10 mouse cellular contexts compared by ENCODE assay signal in genomic region chr1:163443832-163444231, GRCm38 (mm10). TPM values are rescaled to one million over a fixed set of nuclear protein-coding genes. Genes with fewer than 3 reads are reported as not detected.
DNase-seq lines count a peak whose midpoint lies in the region; ATAC-seq and TF ChIP-seq lines count a peak whose summit lies in the region.
"Had no signal": no experiment of that assay in that cellular context is flagged by ENCODE, and none has a peak within 500 bp of the region (broad histone marks: within the 10 kb centered on the region; RNA-seq: fewer than 3 reads in every experiment).

No protein-coding gene starts in this region.

- 7% methylated on average over 3 of the region's 3 CpGs for WGBS in liver, postnatal 0 days (ENCODE audit: insufficient replicate concordance)

- H3K4me3 ChIP-seq in MEL (ENCODE audit: control insufficient read depth in 1 of 2, insufficient read depth in 1 of 2, low read depth in 2 of 2, low read length in 2 of 2), result peak overlapping the region in 1 of 2 experiments; percentile 8; a peak in 1 of 4 replicates
- no peak overlapping the region for H3K4me3 ChIP-seq in liver, postnatal 0 days (ENCODE audit: low read depth, low read length)
- H3K4me3 ChIP-seq: embryonic facial prominence, embryonic 13.5 days; midbrain, embryonic 13.5 days had no signal

- no peaks in the 10 kb centered on the region for H3K79me2 ChIP-seq in MEL (ENCODE audit: control insufficient read depth, insufficient read depth, low read length, poor library complexity)

- peaks cover 14 to 20% of the 10 kb centered on the region in 2 experiments for H3K4me1 ChIP-seq in MEL (ENCODE audit: control insufficient read depth in 1 of 2, insufficient read depth in 2 of 2, low read length in 2 of 2)
- no peaks in the 10 kb centered on the region for H3K4me1 ChIP-seq in liver, postnatal 0 days (ENCODE audit: insufficient read depth)
- H3K4me1 ChIP-seq: midbrain, embryonic 13.5 days had no signal

- TF ChIP-seq CTCF in MEL (IDR thresholded peaks at IDR 0.05 in 2 of 3, conservative IDR thresholded peaks at IDR 0.05 in 1 of 3; ENCODE audit: control insufficient read depth in 1 of 3, insufficient read depth in 1 of 3, low read depth in 2 of 3, low read length in 3 of 3, poor library complexity in 1 of 3, severe bottlenecking in 1 of 3), result no peak
- no peak for TF ChIP-seq CTCF in liver, postnatal 0 days (IDR thresholded peaks at IDR 0.05; ENCODE audit: low read depth)

- peaks cover 0 to 27% of the 10 kb centered on the region in 2 experiments; a peak in 2 of 4 replicates for H3K36me3 ChIP-seq in MEL (ENCODE audit: control insufficient read depth in 1 of 2, insufficient read depth in 2 of 2, low read length in 2 of 2)
- H3K36me3 ChIP-seq in liver, postnatal 0 days (replicated peaks; ENCODE audit: insufficient read depth, low read length), result no peaks in the 10 kb centered on the region
- H3K36me3 ChIP-seq: embryonic facial prominence, embryonic 13.5 days; midbrain, embryonic 13.5 days had no signal

- TF ChIP-seq POLR2A in MEL (IDR thresholded peaks at IDR 0.05; ENCODE audit: control insufficient read depth in 1 of 2, insufficient read depth in 1 of 2, low read depth in 1 of 2, low read length in 2 of 2, poor library complexity in 1 of 2), result no peak

- H3K4me2 ChIP-seq in liver, postnatal 0 days (ENCODE audit: low read depth, low read length), result no peak overlapping the region
- H3K4me2 ChIP-seq: embryonic facial prominence, embryonic 13.5 days; midbrain, embryonic 13.5 days had no signal

- H3K27me3 ChIP-seq in MEL (ENCODE audit: control insufficient read depth in 1 of 2, insufficient read depth in 2 of 2, low read length in 2 of 2), result no peaks in the 10 kb centered on the region
- H3K27me3 ChIP-seq in liver, postnatal 0 days (ENCODE audit: insufficient read depth, low read length), result no peaks in the 10 kb centered on the region
- H3K27me3 ChIP-seq: embryonic facial prominence, embryonic 13.5 days; midbrain, embryonic 13.5 days had no signal

- peak overlapping the region; percentile 48 for H3K27ac ChIP-seq in MEL (ENCODE audit: control insufficient read depth, low read depth, low read length)
- H3K27ac ChIP-seq in liver, postnatal 0 days (ENCODE audit: low read depth), result no peak overlapping the region
- H3K27ac ChIP-seq: embryonic facial prominence, embryonic 13.5 days; midbrain, embryonic 13.5 days had no signal

- peak; percentile 63 to 76 for TF ChIP-seq EP300 in MEL (IDR thresholded peaks at IDR 0.05; ENCODE audit: low read depth in 1 of 2, low read length in 2 of 2)
- no peak for TF ChIP-seq EP300 in liver, postnatal 0 days (IDR thresholded peaks at IDR 0.05; ENCODE audit: low read depth)

- no peaks in the 10 kb centered on the region for H3K9me3 ChIP-seq in MEL (replicated peaks; ENCODE audit: insufficient read depth, low read length)
- H3K9me3 ChIP-seq in liver, postnatal 0 days (ENCODE audit: low read length), result no peaks in the 10 kb centered on the region
- H3K9me3 ChIP-seq: embryonic facial prominence, embryonic 13.5 days; midbrain, embryonic 13.5 days had no signal

- DNase-seq in 3T3-L1 (ENCODE audit: low read depth, low spot score) (peak; percentile 60), MEL (ENCODE audit: low read depth, low spot score) (peak; percentile 71)
- DNase-seq in heart, adult 8-10 months (ENCODE audit: low spot score), result peak; percentile 9
- peak; percentile 45 to 62 for DNase-seq in kidney, postnatal 25 days
- DNase-seq in thymus, postnatal 25 days, result no peak
- DNase-seq in spleen, postnatal 4 days (ENCODE audit: low spot score in 2 of 2), result no peak
- no peak for DNase-seq in ovary, postnatal 36 days (ENCODE audit: low spot score)
- DNase-seq in liver, postnatal 0 days, result no peak

- H3K9ac ChIP-seq in MEL (ENCODE audit: control insufficient read depth, low read depth, low read length, poor library complexity, severe bottlenecking), result no peak overlapping the region
- no peak overlapping the region for H3K9ac ChIP-seq in liver, postnatal 0 days (replicated peaks)
- H3K9ac ChIP-seq: embryonic facial prominence, embryonic 13.5 days; midbrain, embryonic 13.5 days had no signal

- no peak for ATAC-seq in liver, postnatal 0 days
- ATAC-seq: midbrain, embryonic 13.5 days had no signal

- no peak for TF ChIP-seq RAD21 in MEL (IDR thresholded peaks at IDR 0.05; ENCODE audit: low read depth, low read length)

TF ChIP-seq in MEL, 35 proteins besides CTCF, POLR2A, EP300 and RAD21:
- TF ChIP-seq NRF1 (IDR thresholded peaks at IDR 0.05; ENCODE audit: insufficient read depth, low read depth, low read length, poor library complexity, severe bottlenecking) (no peak), POLR2AphosphoS2 (IDR thresholded peaks at IDR 0.05; ENCODE audit: low read length) (no peak), GATA1 (IDR thresholded peaks at IDR 0.05; ENCODE audit: low read depth, low read length) (peak; percentile 58), SIN3A (IDR thresholded peaks at IDR 0.05; ENCODE audit: low read length) (0 out of 2 replicates have a peak, but pooled peaks have one; percentile 45), ELF1 (IDR thresholded peaks at IDR 0.05; ENCODE audit: low read depth, low read length) (0 out of 2 replicates have a peak, but pooled peaks have one; percentile 34), TCF12 (IDR thresholded peaks at IDR 0.05; ENCODE audit: low read depth, low read length) (peak; percentile 40; the same call in 1 of the 2 replicates), HCFC1 (IDR thresholded peaks at IDR 0.05; ENCODE audit: low read depth, low read length) (no peak), MYC (IDR thresholded peaks at IDR 0.05; ENCODE audit: low read depth, low read length) (0 out of 2 replicates have a peak, but pooled peaks have one; percentile 39), MEF2A (IDR thresholded peaks at IDR 0.05; ENCODE audit: extremely low read depth, insufficient replicate concordance, low read depth, low read length, poor library complexity, severe bottlenecking) (no peak), ZNF384 (IDR thresholded peaks at IDR 0.05; ENCODE audit: low read depth, low read length) (no peak), ETS1 (IDR thresholded peaks at IDR 0.05; ENCODE audit: low read depth, low read length) (peak; percentile 55; the same call in 1 of the 2 replicates), RCOR1 (IDR thresholded peaks at IDR 0.05; ENCODE audit: low read depth, low read length) (no peak), TAL1 (IDR thresholded peaks at IDR 0.05; ENCODE audit: low read length) (no peak), ZC3H11A (IDR thresholded peaks at IDR 0.05; ENCODE audit: low read depth, low read length) (no peak), ZKSCAN1 (IDR thresholded peaks at IDR 0.05; ENCODE audit: low read depth, low read length) (no peak), KAT2A (conservative IDR thresholded peaks at IDR 0.05; ENCODE audit: low read depth, low read length) (no peak), BHLHE40 (IDR thresholded peaks at IDR 0.05; ENCODE audit: borderline replicate concordance, low read depth, low read length) (no peak), JUND (IDR thresholded peaks at IDR 0.05; ENCODE audit: low read depth, low read length) (no peak), POLR2AphosphoS5 (IDR thresholded peaks at IDR 0.05; ENCODE audit: borderline replicate concordance, low read depth, low read length) (no peak), GABPA (IDR thresholded peaks at IDR 0.05; ENCODE audit: low read depth, low read length) (no peak), MAFK (IDR thresholded peaks at IDR 0.05; ENCODE audit: borderline replicate concordance, low read depth, low read length) (no peak), MXI1 (IDR thresholded peaks at IDR 0.05; ENCODE audit: low read depth, low read length) (peak; percentile 50; the same call in 1 of the 2 replicates)

RNA-seq across cellular contexts. Expression of gene Gorab, which starts 40.4 kb away (rescaled TPM):
- 3.3 and 3.5 TPM in 2 replicates for total RNA-seq in MEL (2012; rRNA removed)
- 1 to 10 TPM in 1 of 2 experiments, not detected in 1; 4.2 TPM for polyA plus RNA-seq in MEL (2012; ENCODE audit: insufficient read depth in 1 of 2, insufficient read length in 2 of 2, low read depth in 1 of 2, low replicate concordance in 2 of 2, missing spikeins in 1 of 2)
- total RNA-seq in heart, adult 8-10 months (2022), result 1 to 10 TPM; 2.4 to 4.0 (median 3.4) TPM
- polyA plus RNA-seq in liver, postnatal 0 days (2015; fragmentation: Nextera tagmentation; extraction: Ambion mirVana), result 3.1 and 3.4 TPM in 2 replicates

Comparison
In these comparisons a context has a peak if more than half of its experiments do, and no peak if none do; other contexts are left out.
1. DNase-seq: peak in 3T3-L1 (single experiment), MEL (single experiment), heart, adult 8-10 months (single experiment) and kidney, postnatal 25 days (2 of 2); none in thymus, postnatal 25 days (single experiment), spleen, postnatal 4 days (0 of 2), ovary, postnatal 36 days (single experiment) and liver, postnatal 0 days (single experiment).